Mouse (Mus musculus) MEL (cell line): Measurements from ENCODE around the gene Psen2.

Source experiments
- CHD1 ChIP-seq: IDR thresholded peaks from 2 replicates; pipeline ENCODE4 v1.6.1; 2012; ENCODE audit warnings: low read depth, mild to moderate bottlenecking, inconsistent platforms, low read length, improper control_type of control experiment
- CTCF ChIP-seq, 3 experiments: IDR thresholded peaks in 2 of 3; conservative IDR thresholded peaks in 1 of 3; 2 replicates each; pipeline ENCODE4 v1.5.1; 2011 to 2012; ENCODE audit warnings: low read length in 3 of 3, low read depth in 2 of 3, mild to moderate bottlenecking in 2 of 3, improper control_type of control experiment in 1 of 3, inconsistent platforms in 1 of 3, mixed read lengths in 1 of 3, moderate library complexity in 1 of 3; ENCODE audit not compliant: control insufficient read depth in 1 of 3, insufficient read depth in 1 of 3, poor library complexity in 1 of 3, severe bottlenecking in 1 of 3
- ELF1 ChIP-seq: IDR thresholded peaks from 2 replicates; pipeline ENCODE4 v1.6.1; 2014; ENCODE audit warnings: low read depth, mild to moderate bottlenecking, inconsistent platforms, low read length, improper control_type of control experiment, moderate library complexity
- EP300 ChIP-seq, 2 experiments: IDR thresholded peaks; 2 replicates each; pipeline ENCODE4 v1.6.1; 2011; ENCODE audit warnings: improper control_type of control experiment in 2 of 2, low read length in 2 of 2, low read depth in 1 of 2, mild to moderate bottlenecking in 1 of 2
- GATA1 ChIP-seq: IDR thresholded peaks from 2 replicates; pipeline ENCODE4 v1.6.1; 2011; ENCODE audit warnings: low read depth, low read length, improper control_type of control experiment
- MAX ChIP-seq: IDR thresholded peaks from 2 replicates; pipeline ENCODE4 v1.6.1; 2011; ENCODE audit warnings: low read length, improper control_type of control experiment
- MAZ ChIP-seq: IDR thresholded peaks from 2 replicates; pipeline ENCODE4 v1.6.1; 2012; ENCODE audit warnings: low read depth, mild to moderate bottlenecking, inconsistent platforms, low read length, improper control_type of control experiment
- POLR2A ChIP-seq, 2 experiments: IDR thresholded peaks; 2 replicates each; pipeline ENCODE4 v1.6.1; 2011 to 2012; ENCODE audit warnings: low read length in 2 of 2, mild to moderate bottlenecking in 2 of 2, control low read depth in 1 of 2, improper control_type of control experiment in 1 of 2, low read depth in 1 of 2, moderate library complexity in 1 of 2; ENCODE audit not compliant: control insufficient read depth in 1 of 2, insufficient read depth in 1 of 2, poor library complexity in 1 of 2
- POLR2AphosphoS2 ChIP-seq: IDR thresholded peaks from 2 replicates; pipeline ENCODE4 v1.6.1; 2011; ENCODE audit warnings: low read length, improper control_type of control experiment
- USF1 ChIP-seq: IDR thresholded peaks from 2 replicates; pipeline ENCODE4 v1.6.1; 2014; ENCODE audit warnings: low read depth, mild to moderate bottlenecking, inconsistent platforms, low read length, improper control_type of control experiment, moderate library complexity
- USF2 ChIP-seq, 2 experiments: IDR thresholded peaks; 2 replicates each; pipeline ENCODE4 v1.6.1; 2011 to 2012; ENCODE audit warnings: improper control_type of control experiment in 2 of 2, low read length in 2 of 2, borderline replicate concordance in 1 of 2, inconsistent platforms in 1 of 2, low read depth in 1 of 2, mild to moderate bottlenecking in 1 of 2; ENCODE audit not compliant: insufficient read depth in 1 of 2
- ZC3H11A ChIP-seq: IDR thresholded peaks from 2 replicates; pipeline ENCODE4 v1.6.1; 2012; ENCODE audit warnings: low read depth, mild to moderate bottlenecking, inconsistent platforms, low read length, improper control_type of control experiment
- ZKSCAN1 ChIP-seq: IDR thresholded peaks from 2 replicates; pipeline ENCODE4 v1.6.1; 2012; ENCODE audit warnings: low read depth, mild to moderate bottlenecking, inconsistent platforms, low read length, improper control_type of control experiment, moderate library complexity

DNA sequence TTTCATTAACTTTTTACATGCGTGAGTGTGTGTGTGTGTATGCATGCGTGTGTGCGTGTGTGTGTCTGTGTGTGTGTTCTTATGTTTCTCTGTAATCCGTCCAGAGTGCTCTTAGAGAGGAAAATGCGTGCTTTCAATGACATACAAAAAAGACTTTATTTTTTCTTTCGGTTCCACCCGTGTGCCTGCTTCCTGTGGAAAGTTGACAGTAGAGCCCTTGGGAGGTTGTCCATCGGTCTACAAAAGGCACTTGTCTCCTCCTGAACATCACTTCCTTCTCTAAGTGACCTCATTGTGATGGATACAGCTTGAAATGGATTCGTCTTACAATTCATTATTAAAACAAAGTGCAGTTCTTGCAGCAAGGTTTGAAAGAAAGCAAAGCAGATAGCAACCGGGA is 1.6 kb upstream of the Psen2 start:
- TF ChIP-seq POLR2A (IDR thresholded peaks at IDR 0.05; ENCODE audit: control insufficient read depth in 1 of 2, insufficient read depth in 1 of 2, low read depth in 1 of 2, low read length in 2 of 2, poor library complexity in 1 of 2): no peak
- no peak for TF ChIP-seq EP300 (IDR thresholded peaks at IDR 0.05; ENCODE audit: low read depth in 1 of 2, low read length in 2 of 2)
- no peak for TF ChIP-seq CTCF (IDR thresholded peaks at IDR 0.05 in 2 of 3, conservative IDR thresholded peaks at IDR 0.05 in 1 of 3; ENCODE audit: control insufficient read depth in 1 of 3, insufficient read depth in 1 of 3, low read depth in 2 of 3, low read length in 3 of 3, poor library complexity in 1 of 3, severe bottlenecking in 1 of 3)
- no peak for TF ChIP-seq ZKSCAN1
- TF ChIP-seq USF1: no peak
- no peak for TF ChIP-seq MAX
- TF ChIP-seq ELF1: no peak
- no peak for TF ChIP-seq POLR2AphosphoS2
- no peak for TF ChIP-seq MAZ
- TF ChIP-seq USF2 (IDR thresholded peaks at IDR 0.05; ENCODE audit: borderline replicate concordance in 1 of 2, insufficient read depth in 1 of 2, low read depth in 1 of 2, low read length in 2 of 2): no peak
- TF ChIP-seq GATA1: no peak
- no peak for TF ChIP-seq CHD1
- no peak for TF ChIP-seq ZC3H11A
